Mouse (Mus musculus): ENCODE measurements at regions not wholly inside any gene's neighbourhood (a gene's known extent, or its start where the extent isn't known, plus 50 kb on each side); places are given as distances from the start of the nearest gene placed in this dataset.

GRCm38 (mm10) chr11:111212038-111212701, 146.2 kb downstream of the Kcnj2 start:
- peak overlapping the region; percentile 55; the same call in 1 of the 2 replicates for H3K27ac ChIP-seq (ENCODE audit: poor library complexity, severe bottlenecking)
- WGBS: 58% methylated on average over 5 of the region's 5 CpGs
- H3K27me3 ChIP-seq (replicated peaks): no peaks in the 10 kb centered on the region
- peaks cover 24% of the 10 kb centered on the region for H3K4me1 ChIP-seq (replicated peaks)
- H3K9ac ChIP-seq: no peak overlapping the region
- no peak overlapping the region for H3K4me2 ChIP-seq
- no peak overlapping the region for H3K4me3 ChIP-seq
- H3K36me3 ChIP-seq: no peaks in the 10 kb centered on the region
- ATAC-seq (ENCODE audit: insufficient number of reproducible peaks, low FRiP score): 0 out of 2 replicates have a peak, but pooled peaks have one; percentile 22
- 0 out of 2 replicates have a peak, but pooled peaks cover 3% of the 10 kb centered on the region for H3K9me3 ChIP-seq (replicated peaks)

- Histone ChIP-seq H3K9ac (no peak overlapping the region), H3K27ac (ENCODE audit: poor library complexity, severe bottlenecking) (peak overlapping the region; percentile 55; the same call in 1 of the 2 replicates), H3K27me3 (replicated peaks) (no peaks in the 10 kb centered on the region)
Observed at GRCm38 (mm10) chr11:111212702-111213328, 146.9 kb downstream of the Kcnj2 start.

GRCm38 (mm10) chr11:111215006-111215405, 149.0 kb downstream of the Kcnj2 start:
- peak; percentile 81 for ATAC-seq (ENCODE audit: insufficient number of reproducible peaks, low FRiP score)
- no peak overlapping the region for H3K9ac ChIP-seq
- H3K36me3 ChIP-seq: no peaks in the 10 kb centered on the region
- H3K27ac ChIP-seq (ENCODE audit: poor library complexity, severe bottlenecking): peak overlapping the region; percentile 62; the same call in 1 of the 2 replicates
- WGBS: 24% methylated on average over 5 of the region's 5 CpGs
- 0 out of 2 replicates have a peak, but pooled peaks cover 3% of the 10 kb centered on the region for H3K9me3 ChIP-seq (replicated peaks)
- H3K4me3 ChIP-seq: no peak overlapping the region
- peaks cover 24% of the 10 kb centered on the region for H3K4me1 ChIP-seq (replicated peaks)
- no peak overlapping the region for H3K4me2 ChIP-seq
- H3K27me3 ChIP-seq (replicated peaks): no peaks in the 10 kb centered on the region

More at GRCm38 (mm10) chr11:111212702-111213328, 146.9 kb downstream of the Kcnj2 start:
- Histone ChIP-seq H3K36me3 (no peaks in the 10 kb centered on the region), H3K9me3 (replicated peaks) (0 out of 2 replicates have a peak, but pooled peaks cover 3% of the 10 kb centered on the region), H3K4me3 (no peak overlapping the region), H3K4me2 (no peak overlapping the region), H3K4me1 (replicated peaks) (peaks cover 24% of the 10 kb centered on the region)
- 56% methylated on average over 5 of the region's 5 CpGs for WGBS
- ATAC-seq (ENCODE audit: insufficient number of reproducible peaks, low FRiP score): no peak

- ATAC-seq (ENCODE audit: insufficient number of reproducible peaks, low FRiP score): no peak
- H3K27me3 ChIP-seq (replicated peaks): no peaks in the 10 kb centered on the region
- H3K4me3 ChIP-seq: no peak overlapping the region
- no peak overlapping the region for H3K4me2 ChIP-seq
- no peaks in the 10 kb centered on the region for H3K36me3 ChIP-seq
- no peak overlapping the region for H3K27ac ChIP-seq (ENCODE audit: poor library complexity, severe bottlenecking)
- H3K4me1 ChIP-seq (replicated peaks): no peaks in the 10 kb centered on the region
- WGBS: 79% methylated on average over 4 of the region's 4 CpGs
- no peak overlapping the region for H3K9ac ChIP-seq
- H3K9me3 ChIP-seq (replicated peaks): 0 out of 2 replicates have a peak, but pooled peaks cover 2% of the 10 kb centered on the region
Observed at GRCm38 (mm10) chr11:111223834-111224233, 157.9 kb downstream of the Kcnj2 start.

- H3K9ac ChIP-seq: no peak overlapping the region
- H3K27me3 ChIP-seq (replicated peaks): no peaks in the 10 kb centered on the region
- no peak for ATAC-seq (ENCODE audit: insufficient number of reproducible peaks, low FRiP score)
- no peak overlapping the region for H3K4me3 ChIP-seq
- 39% methylated on average over 1 of the region's 1 CpGs for WGBS
- no peaks in the 10 kb centered on the region for H3K4me1 ChIP-seq (replicated peaks)
- no peak overlapping the region for H3K27ac ChIP-seq (ENCODE audit: poor library complexity, severe bottlenecking)
- no peak overlapping the region for H3K4me2 ChIP-seq
- H3K9me3 ChIP-seq (replicated peaks): 0 out of 2 replicates have a peak, but pooled peaks cover 2% of the 10 kb centered on the region
- H3K36me3 ChIP-seq: no peaks in the 10 kb centered on the region
Observed at GRCm38 (mm10) chr11:111227305-111227704, 161.3 kb downstream of the Kcnj2 start.

GRCm38 (mm10) chr11:111236741-111237140, 170.8 kb downstream of the Kcnj2 start:
- H3K9me3 ChIP-seq (replicated peaks): no peaks in the 10 kb centered on the region
- H3K36me3 ChIP-seq: no peaks in the 10 kb centered on the region
- H3K27ac ChIP-seq (ENCODE audit: poor library complexity, severe bottlenecking): no peak overlapping the region
- H3K4me2 ChIP-seq: no peak overlapping the region
- H3K27me3 ChIP-seq (replicated peaks): no peaks in the 10 kb centered on the region
- no peak overlapping the region for H3K9ac ChIP-seq
- no peak overlapping the region for H3K4me3 ChIP-seq
- no peak for ATAC-seq (ENCODE audit: insufficient number of reproducible peaks, low FRiP score)
- WGBS: 87% methylated on average over 1 of the region's 1 CpGs
- H3K4me1 ChIP-seq (replicated peaks): no peaks in the 10 kb centered on the region

GRCm38 (mm10) chr11:111239784-111240183, 173.8 kb downstream of the Kcnj2 start:
- Histone ChIP-seq H3K36me3 (no peaks in the 10 kb centered on the region), H3K9ac (no peak overlapping the region), H3K4me3 (no peak overlapping the region), H3K4me2 (no peak overlapping the region), H3K4me1 (replicated peaks) (peaks cover 3% of the 10 kb centered on the region; the same call in 1 of the 2 replicates), H3K27me3 (replicated peaks) (no peaks in the 10 kb centered on the region), H3K27ac (ENCODE audit: poor library complexity, severe bottlenecking) (no peak overlapping the region), H3K9me3 (replicated peaks) (no peaks in the 10 kb centered on the region)
- no peak for ATAC-seq (ENCODE audit: insufficient number of reproducible peaks, low FRiP score)
- 65% methylated on average over 3 of the region's 3 CpGs for WGBS

- Histone ChIP-seq H3K4me1 (replicated peaks) (peaks cover 5% of the 10 kb centered on the region), H3K4me3 (no peak overlapping the region), H3K36me3 (no peaks in the 10 kb centered on the region), H3K27me3 (replicated peaks) (no peaks in the 10 kb centered on the region), H3K4me2 (no peak overlapping the region), H3K9me3 (replicated peaks) (no peaks in the 10 kb centered on the region), H3K9ac (no peak overlapping the region), H3K27ac (ENCODE audit: poor library complexity, severe bottlenecking) (no peak overlapping the region)
- WGBS: 70% methylated on average over 4 of the region's 4 CpGs
- no peak for ATAC-seq (ENCODE audit: insufficient number of reproducible peaks, low FRiP score)
Observed at GRCm38 (mm10) chr11:111252226-111252625, 186.3 kb downstream of the Kcnj2 start.

GRCm38 (mm10) chr11:111256596-111256995, 190.6 kb downstream of the Kcnj2 start:
- H3K4me2 ChIP-seq: no peak overlapping the region
- H3K4me3 ChIP-seq: no peak overlapping the region
- no peak overlapping the region for H3K9ac ChIP-seq
- 70% methylated on average over 3 of the region's 3 CpGs for WGBS
- H3K4me1 ChIP-seq (replicated peaks): no peaks in the 10 kb centered on the region
- no peaks in the 10 kb centered on the region for H3K27me3 ChIP-seq (replicated peaks)
- H3K36me3 ChIP-seq: no peaks in the 10 kb centered on the region
- no peaks in the 10 kb centered on the region for H3K9me3 ChIP-seq (replicated peaks)
- no peak overlapping the region for H3K27ac ChIP-seq (ENCODE audit: poor library complexity, severe bottlenecking)
- no peak for ATAC-seq (ENCODE audit: insufficient number of reproducible peaks, low FRiP score)

- no peak for ATAC-seq (ENCODE audit: insufficient number of reproducible peaks, low FRiP score)
- 0 out of 2 replicates have a peak, but pooled peaks cover 3% of the 10 kb centered on the region for H3K4me1 ChIP-seq (replicated peaks)
Observed at GRCm38 (mm10) chr11:111260691-111261383, 194.9 kb downstream of the Kcnj2 start.

GRCm38 (mm10) chr11:111273651-111274050, 207.7 kb downstream of the Kcnj2 start:
- no peak overlapping the region for H3K4me2 ChIP-seq

More at GRCm38 (mm10) chr11:111260691-111261383, 194.9 kb downstream of the Kcnj2 start:
- no peaks in the 10 kb centered on the region for H3K36me3 ChIP-seq
- H3K27me3 ChIP-seq (replicated peaks): no peaks in the 10 kb centered on the region
- no peak overlapping the region for H3K9ac ChIP-seq
- H3K9me3 ChIP-seq (replicated peaks): no peaks in the 10 kb centered on the region
- no peak overlapping the region for H3K4me3 ChIP-seq
- H3K27ac ChIP-seq (ENCODE audit: poor library complexity, severe bottlenecking): no peak overlapping the region
- 78% methylated on average over 11 of the region's 11 CpGs for WGBS
- no peak overlapping the region for H3K4me2 ChIP-seq

More at GRCm38 (mm10) chr11:111273651-111274050, 207.7 kb downstream of the Kcnj2 start:
- Histone ChIP-seq H3K27ac (ENCODE audit: poor library complexity, severe bottlenecking) (no peak overlapping the region), H3K9me3 (replicated peaks) (no peaks in the 10 kb centered on the region), H3K9ac (no peak overlapping the region), H3K36me3 (no peaks in the 10 kb centered on the region), H3K4me1 (replicated peaks) (no peaks in the 10 kb centered on the region), H3K4me3 (no peak overlapping the region), H3K27me3 (replicated peaks) (no peaks in the 10 kb centered on the region)
- no peak for ATAC-seq (ENCODE audit: insufficient number of reproducible peaks, low FRiP score)

All from heart, embryonic 12.5 days (tissue).